Mouse (Mus musculus) small intestine, adult 2 months (tissue): ENCODE data around the gene Nkap.
A peak's percentile ranks its signal among the peaks of the same experiment; 100 is the strongest.

Source experiments
- CTCF ChIP-seq: fragments of 200-500 bp; IDR thresholded peaks from 2 replicates; pipeline ENCODE4 v1.5.1; 2012; ENCODE audit warnings: low read depth, mild to moderate bottlenecking, control low read depth, inconsistent platforms, low read length, moderate library complexity, mixed read lengths; ENCODE audit not compliant: insufficient replicate concordance, insufficient read length; ENCODE audit errors: extremely low read depth
- POLR2A ChIP-seq: fragments of 200-500 bp; IDR thresholded peaks from 2 replicates; pipeline ENCODE4 v1.6.1; 2012; ENCODE audit warnings: low read depth, mild to moderate bottlenecking, control low read depth, inconsistent platforms, low read length, moderate library complexity

- TF ChIP-seq POLR2A, result peak; percentile 26; the same call in 1 of the 2 replicates
- no peak for TF ChIP-seq CTCF
Measured at GRCm38 (mm10) chrX:37126671-37127358, at the start of gene Nkap.
